Mouse (Mus musculus): Measurements from ENCODE around the gene Orai1.

- TF ChIP-seq POLR2A (IDR thresholded peaks at IDR 0.05; ENCODE audit: control insufficient read depth, extremely low read depth, insufficient read depth, low read length, poor library complexity) (no peak), CTCF (IDR thresholded peaks at IDR 0.05; ENCODE audit: borderline replicate concordance, control insufficient read depth, extremely low read depth, insufficient read depth, low read length, poor library complexity) (no peak)
Observed at GRCm38 (mm10) chr5:123024312-123024711, 9.4 kb downstream of the Orai1 start.
